Mouse (Mus musculus) splenic B cell, adult 2 months (primary cell): ENCODE measurements around the gene Klrg1.

Experiments used
- DNase-seq: peaks from one replicate; pipeline ENCODE4 v3.0.0-alpha.2; 2011; ENCODE audit warnings: low read depth, low spot score
- H3K27me3 ChIP-seq: 2 replicates; pipeline ENCODE4 v1.6.1; 2012; ENCODE audit warnings: mild to moderate bottlenecking, low read length, moderate library complexity, mixed read lengths; ENCODE audit not compliant: control insufficient read depth, poor library complexity, insufficient read depth, severe bottlenecking
- H3K36me3 ChIP-seq: 2 replicates; pipeline ENCODE4 v1.6.1; 2012; ENCODE audit warnings: mild to moderate bottlenecking, low read length, moderate library complexity, mixed read lengths; ENCODE audit not compliant: control insufficient read depth, poor library complexity, insufficient read depth, severe bottlenecking

Klrg1 gene

GRCm38 (mm10) chr6:122282782-122283181 lies at the start of gene Klrg1:
Klrg1 (minus strand) TSS chr6:122282882.
- H3K36me3 ChIP-seq: no peaks in the 10 kb centered on the region
- no peaks in the 10 kb centered on the region for H3K27me3 ChIP-seq
- no peak for DNase-seq

- H3K27me3 ChIP-seq: no peaks in the 10 kb centered on the region
- no peak for DNase-seq
- peaks cover 10% of the 10 kb centered on the region; the same call in 1 of the 2 replicates for H3K36me3 ChIP-seq
Measured at GRCm38 (mm10) chr6:122325361-122325975, 42.8 kb upstream of the Klrg1 start.

GRCm38 (mm10) chr6:122318726-122319125 lies 36.0 kb upstream of the Klrg1 start:
- no peaks in the 10 kb centered on the region for H3K27me3 ChIP-seq
- H3K36me3 ChIP-seq: peaks cover 18% of the 10 kb centered on the region
- no peak for DNase-seq

GRCm38 (mm10) chr6:122310187-122310820 lies 27.6 kb upstream of the Klrg1 start:
- H3K36me3 ChIP-seq: peaks cover 8% of the 10 kb centered on the region; the same call in 1 of the 2 replicates
- H3K27me3 ChIP-seq: no peaks in the 10 kb centered on the region
- no peak for DNase-seq

- DNase-seq: peak; percentile 51
- Histone ChIP-seq H3K27me3 (no peaks in the 10 kb centered on the region), H3K36me3 (peaks cover 8% of the 10 kb centered on the region; the same call in 1 of the 2 replicates)
Measured at GRCm38 (mm10) chr6:122309446-122309960, 26.8 kb upstream of the Klrg1 start.

- Histone ChIP-seq H3K36me3 (peaks cover 5% of the 10 kb centered on the region; the same call in 1 of the 2 replicates), H3K27me3 (no peaks in the 10 kb centered on the region)
Measured at GRCm38 (mm10) chr6:122308505-122309393, 26.1 kb upstream of the Klrg1 start, which contains the start of gene M6pr. M6pr (plus strand) TSS chr6:122308720.

GRCm38 (mm10) chr6:122308136-122308504 lies 25.4 kb upstream of the Klrg1 start:
- no peak for DNase-seq
- Histone ChIP-seq H3K36me3 (no peaks in the 10 kb centered on the region), H3K27me3 (no peaks in the 10 kb centered on the region)

More at GRCm38 (mm10) chr6:122308505-122309393, 26.1 kb upstream of the Klrg1 start, which contains the start of gene M6pr:
- DNase-seq: peak; percentile 98

GRCm38 (mm10) chr6:122306707-122307106 lies 24.0 kb upstream of the Klrg1 start:
- Histone ChIP-seq H3K27me3 (no peaks in the 10 kb centered on the region), H3K36me3 (no peaks in the 10 kb centered on the region)
- DNase-seq: no peak

GRCm38 (mm10) chr6:122304790-122305555 lies 22.3 kb upstream of the Klrg1 start:
- DNase-seq: no peak
- no peaks in the 10 kb centered on the region for H3K27me3 ChIP-seq
- H3K36me3 ChIP-seq: no peaks in the 10 kb centered on the region

GRCm38 (mm10) chr6:122304355-122304754 lies 21.7 kb upstream of the Klrg1 start:
- H3K27me3 ChIP-seq: no peaks in the 10 kb centered on the region
- no peaks in the 10 kb centered on the region for H3K36me3 ChIP-seq
- DNase-seq: peak; percentile 86

GRCm38 (mm10) chr6:122303526-122303925 lies 20.8 kb upstream of the Klrg1 start:
- Histone ChIP-seq H3K36me3 (no peaks in the 10 kb centered on the region), H3K27me3 (no peaks in the 10 kb centered on the region)
- DNase-seq: no peak

GRCm38 (mm10) chr6:122302661-122303060 lies 20.0 kb upstream of the Klrg1 start:
- no peaks in the 10 kb centered on the region for H3K36me3 ChIP-seq
- no peak for DNase-seq

GRCm38 (mm10) chr6:122302121-122302520 lies 19.4 kb upstream of the Klrg1 start:
- Histone ChIP-seq H3K36me3 (no peaks in the 10 kb centered on the region), H3K27me3 (0 out of 2 replicates have a peak, but pooled peaks cover 2% of the 10 kb centered on the region)
- no peak for DNase-seq

More at GRCm38 (mm10) chr6:122302661-122303060, 20.0 kb upstream of the Klrg1 start:
- H3K27me3 ChIP-seq: no peaks in the 10 kb centered on the region

- Histone ChIP-seq H3K27me3 (0 out of 2 replicates have a peak, but pooled peaks cover 2% of the 10 kb centered on the region), H3K36me3 (no peaks in the 10 kb centered on the region)
- DNase-seq: no peak
Measured at GRCm38 (mm10) chr6:122299621-122300133, 17.0 kb upstream of the Klrg1 start.
